Mouse (Mus musculus): ENCODE data around the gene Zfp184. TPM values are rescaled to one million over a fixed set of nuclear protein-coding genes. Genes with fewer than 3 reads are reported as not detected.
A peak's percentile ranks its signal among the peaks of the same experiment; 100 is the strongest.

Gene Zfp184
- polyA plus RNA-seq, 1 experiment = not detected

DNA sequence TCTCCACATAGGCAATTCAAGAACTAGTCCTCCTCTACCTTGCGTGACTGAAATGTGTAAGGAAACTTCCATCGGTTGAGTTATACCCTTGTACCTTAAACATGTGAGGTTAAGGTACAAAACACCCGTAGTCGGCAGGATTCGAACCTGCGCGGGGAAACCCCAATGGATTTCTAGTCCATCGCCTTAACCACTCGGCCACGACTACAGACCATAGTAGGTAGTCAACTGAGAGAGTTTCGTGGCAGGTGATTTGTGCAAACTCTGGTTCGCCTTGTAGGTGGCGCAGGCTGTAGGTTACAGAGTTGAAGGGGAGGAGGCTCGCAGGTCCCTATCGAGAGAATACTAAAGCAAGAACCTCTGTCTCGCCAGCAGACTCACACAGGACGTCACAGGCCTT, 7.9 kb upstream of the Zfp184 start:
- Histone ChIP-seq H3K4me3 (replicated peaks) (peak overlapping the region; percentile 86), H3K36me3 (replicated peaks; ENCODE audit: low read length) (no peaks in the 10 kb centered on the region), H3K9me3 (no peaks in the 10 kb centered on the region), H3K27me3 (replicated peaks) (no peaks in the 10 kb centered on the region), H3K4me1 (peaks cover 38% of the 10 kb centered on the region)
- TF ChIP-seq GATA1 (IDR thresholded peaks at IDR 0.05; ENCODE audit: borderline replicate concordance, low read length) (no peak), FLI1 (IDR thresholded peaks at IDR 0.05; ENCODE audit: low read length) (no peak)

DNA sequence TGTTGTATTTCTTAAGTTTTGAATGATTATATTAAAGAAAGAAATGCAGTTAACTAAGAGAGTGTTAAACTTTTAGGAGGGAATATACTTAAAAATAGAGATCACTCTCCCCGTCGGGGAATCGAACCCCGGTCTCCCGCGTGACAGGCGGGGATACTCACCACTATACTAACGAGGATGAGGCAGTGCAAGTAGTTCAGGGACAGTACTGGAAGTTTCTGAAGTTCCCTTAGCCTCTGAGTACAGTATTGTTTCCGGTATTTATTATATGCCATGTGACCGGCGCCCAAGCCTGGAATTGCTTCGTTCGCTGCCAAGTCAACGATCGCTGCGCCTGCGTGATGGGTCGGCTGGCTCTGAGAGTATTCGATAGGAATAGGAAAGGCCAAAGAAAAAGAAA, 4.7 kb upstream of the Zfp184 start:
- Histone ChIP-seq H3K36me3 (replicated peaks; ENCODE audit: low read length) (no peaks in the 10 kb centered on the region), H3K4me1 (peaks cover 37% of the 10 kb centered on the region), H3K27me3 (replicated peaks) (peaks cover 5% of the 10 kb centered on the region), H3K4me3 (replicated peaks) (peak overlapping the region; percentile 90), H3K9me3 (no peaks in the 10 kb centered on the region)
- TF ChIP-seq FLI1 (IDR thresholded peaks at IDR 0.05; ENCODE audit: low read length) (no peak), GATA1 (IDR thresholded peaks at IDR 0.05; ENCODE audit: borderline replicate concordance, low read length) (no peak)

DNA sequence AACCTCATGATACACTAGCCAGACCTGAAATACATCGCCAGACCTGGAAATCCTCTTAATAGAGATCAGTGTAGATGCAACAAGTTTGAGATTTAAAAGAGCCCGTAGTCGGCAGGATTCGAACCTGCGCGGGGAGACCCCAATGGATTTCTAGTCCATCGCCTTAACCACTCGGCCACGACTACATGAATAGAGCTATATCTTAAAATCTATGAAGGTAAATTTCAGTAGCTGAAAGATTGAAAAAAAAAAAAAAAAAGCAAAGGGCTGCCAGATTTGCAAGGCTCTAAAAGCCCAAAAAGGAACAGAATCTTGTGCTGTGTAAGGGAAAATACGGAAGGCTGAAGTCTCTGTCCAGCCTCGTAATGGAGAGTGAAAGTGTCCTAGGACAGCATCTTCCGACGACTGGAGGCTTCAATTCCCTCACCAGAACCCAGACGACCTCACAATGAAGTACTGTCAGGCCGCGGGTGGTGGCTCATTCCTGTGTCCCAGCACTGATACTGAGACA, 4.0 kb upstream of the Zfp184 start:
- peaks cover 40% of the 10 kb centered on the region for H3K4me1 ChIP-seq
- TF ChIP-seq FLI1 (IDR thresholded peaks at IDR 0.05; ENCODE audit: low read length) = no peak
- TF ChIP-seq GATA1 (IDR thresholded peaks at IDR 0.05; ENCODE audit: borderline replicate concordance, low read length) = no peak
- H3K36me3 ChIP-seq (replicated peaks; ENCODE audit: low read length) = no peaks in the 10 kb centered on the region
- peak overlapping the region; percentile 90 for H3K4me3 ChIP-seq (replicated peaks)
- H3K9me3 ChIP-seq = no peaks in the 10 kb centered on the region
- peaks cover 9% of the 10 kb centered on the region for H3K27me3 ChIP-seq (replicated peaks)

DNA sequence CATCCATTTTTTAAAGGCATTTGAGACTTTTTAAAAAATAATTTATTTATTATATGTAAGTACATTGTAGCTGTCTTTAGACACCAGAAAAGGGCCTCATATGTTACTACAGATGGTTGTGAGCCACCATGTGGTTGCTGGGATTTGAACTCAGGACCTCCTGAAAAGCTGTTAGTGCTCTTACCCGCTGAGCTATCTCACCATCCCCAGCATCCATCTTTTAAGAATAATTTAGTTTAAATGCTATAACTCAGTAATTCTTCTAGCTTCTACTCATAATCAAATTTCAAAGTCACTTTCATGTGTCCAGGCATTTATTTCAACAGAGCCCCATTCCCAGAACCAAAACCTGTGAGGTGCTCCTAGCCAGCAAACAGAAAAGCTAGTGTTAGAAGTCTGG, 1.2 kb upstream of the Zfp184 start:
- H3K4me1 ChIP-seq = peaks cover 25% of the 10 kb centered on the region

DNA sequence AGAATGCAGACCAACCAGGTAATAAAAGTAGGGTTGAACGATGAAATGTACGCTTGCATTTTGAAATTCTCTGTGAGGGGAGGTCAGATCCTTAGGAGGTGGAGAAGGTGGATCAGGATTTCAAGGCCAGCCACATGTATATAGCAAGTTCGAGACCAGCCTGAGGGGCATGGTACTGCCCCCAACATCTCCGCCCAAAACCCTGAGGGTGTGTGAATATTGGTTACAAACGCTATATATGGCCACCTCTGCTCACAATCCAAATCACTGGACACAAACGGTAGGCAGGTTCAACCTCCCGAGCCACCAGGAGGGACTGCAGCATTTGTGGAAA, 335 bp upstream of the Zfp184 start:
- Histone ChIP-seq H3K36me3 (replicated peaks; ENCODE audit: low read length) (no peaks in the 10 kb centered on the region), H3K4me3 (replicated peaks) (peak overlapping the region; percentile 93), H3K9me3 (no peaks in the 10 kb centered on the region), H3K4me1 (peaks cover 25% of the 10 kb centered on the region), H3K27me3 (replicated peaks) (peaks cover 9% of the 10 kb centered on the region)
- TF ChIP-seq FLI1 (IDR thresholded peaks at IDR 0.05; ENCODE audit: low read length) (no peak), GATA1 (IDR thresholded peaks at IDR 0.05; ENCODE audit: borderline replicate concordance, low read length) (no peak)

More for the DNA sequence above, 1.2 kb upstream of the Zfp184 start:
- no peaks in the 10 kb centered on the region for H3K36me3 ChIP-seq (replicated peaks; ENCODE audit: low read length)
- H3K9me3 ChIP-seq = no peaks in the 10 kb centered on the region
- H3K4me3 ChIP-seq (replicated peaks) = no peak overlapping the region
- peaks cover 9% of the 10 kb centered on the region for H3K27me3 ChIP-seq (replicated peaks)
- TF ChIP-seq GATA1 (IDR thresholded peaks at IDR 0.05; ENCODE audit: borderline replicate concordance, low read length) (no peak), FLI1 (IDR thresholded peaks at IDR 0.05; ENCODE audit: low read length) (no peak)

DNA sequence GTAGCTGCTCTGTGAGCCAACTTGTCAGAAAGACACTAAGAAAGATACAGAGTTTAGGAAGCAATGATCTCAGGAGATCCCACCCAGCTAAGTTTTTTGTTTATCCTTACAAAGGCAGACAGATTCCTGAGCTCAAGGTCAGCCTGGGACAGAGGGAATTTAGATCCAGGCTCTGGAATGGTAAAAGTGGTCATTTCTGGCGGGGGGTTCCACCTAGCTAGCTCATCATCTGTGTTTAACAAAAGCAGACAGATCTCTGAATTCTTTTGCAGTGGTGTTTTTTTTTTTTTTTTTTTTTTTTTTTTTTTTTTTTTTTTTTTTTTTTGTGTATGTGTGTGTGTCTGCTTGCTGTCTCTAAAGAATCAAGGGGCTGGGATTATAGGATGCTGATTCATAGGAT, 24.4 kb downstream of the Zfp184 start:
- Histone ChIP-seq H3K36me3 (replicated peaks; ENCODE audit: low read length) (no peaks in the 10 kb centered on the region), H3K4me1 (peaks cover 3% of the 10 kb centered on the region; the same call in 1 of the 2 replicates), H3K27me3 (replicated peaks) (peaks cover 27% of the 10 kb centered on the region), H3K4me3 (replicated peaks) (no peak overlapping the region), H3K9me3 (peaks cover 4% of the 10 kb centered on the region; the same call in 1 of the 2 replicates)
- TF ChIP-seq FLI1 (IDR thresholded peaks at IDR 0.05; ENCODE audit: low read length) = no peak
- TF ChIP-seq GATA1 (IDR thresholded peaks at IDR 0.05; ENCODE audit: borderline replicate concordance, low read length) = no peak

DNA sequence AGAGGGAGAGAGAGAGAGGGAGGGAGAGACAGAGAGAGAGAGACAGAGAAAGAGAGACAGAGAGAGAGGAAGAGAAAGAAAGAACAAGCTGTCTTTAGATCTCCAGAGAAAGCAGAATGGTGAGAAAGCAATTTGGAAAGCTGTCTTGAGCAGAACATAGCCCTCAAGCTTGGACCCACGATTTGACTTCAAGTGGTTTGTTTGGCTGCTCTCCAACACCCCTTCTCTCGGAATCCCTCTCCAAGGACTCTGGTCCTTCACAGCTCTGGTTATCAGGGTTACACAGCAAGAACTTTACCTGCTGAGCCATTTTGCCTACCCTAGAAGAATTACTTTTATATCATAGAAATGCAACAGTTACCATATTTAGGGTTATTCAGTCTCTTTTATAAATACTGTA, 24.9 kb downstream of the Zfp184 start:
- Histone ChIP-seq H3K4me1 (peaks cover 3% of the 10 kb centered on the region; the same call in 1 of the 2 replicates), H3K36me3 (replicated peaks; ENCODE audit: low read length) (no peaks in the 10 kb centered on the region), H3K27me3 (replicated peaks) (peaks cover 26% of the 10 kb centered on the region), H3K4me3 (replicated peaks) (no peak overlapping the region), H3K9me3 (peaks cover 4% of the 10 kb centered on the region; the same call in 1 of the 2 replicates)
- no peak for TF ChIP-seq FLI1 (IDR thresholded peaks at IDR 0.05; ENCODE audit: low read length)
- TF ChIP-seq GATA1 (IDR thresholded peaks at IDR 0.05; ENCODE audit: borderline replicate concordance, low read length) = no peak

DNA sequence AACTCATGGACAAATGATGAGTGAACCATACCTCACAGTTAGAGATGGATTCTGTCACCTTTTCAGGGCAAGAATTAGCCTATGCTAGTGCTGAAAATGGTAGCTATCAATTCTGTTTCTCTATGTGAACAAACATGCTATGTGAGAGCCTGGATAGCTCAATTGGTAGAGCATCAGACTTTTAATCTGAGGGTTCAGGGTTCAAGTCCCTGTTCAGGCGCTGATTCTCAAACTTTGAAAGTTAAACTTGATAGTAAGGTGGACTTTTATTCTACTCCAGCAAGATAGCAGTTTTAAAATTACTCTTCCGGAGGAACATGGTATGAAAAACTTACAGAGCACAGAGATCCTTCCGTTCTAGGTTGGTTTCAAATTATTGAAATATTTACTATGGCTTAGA, 26.7 kb downstream of the Zfp184 start:
- H3K27me3 ChIP-seq (replicated peaks) = peaks cover 20% of the 10 kb centered on the region
- H3K36me3 ChIP-seq (replicated peaks; ENCODE audit: low read length) = no peaks in the 10 kb centered on the region
- TF ChIP-seq GATA1 (IDR thresholded peaks at IDR 0.05; ENCODE audit: borderline replicate concordance, low read length) = no peak
- peaks cover 4% of the 10 kb centered on the region; the same call in 1 of the 2 replicates for H3K9me3 ChIP-seq
- H3K4me1 ChIP-seq = peaks cover 7% of the 10 kb centered on the region; the same call in 1 of the 2 replicates
- H3K4me3 ChIP-seq (replicated peaks) = no peak overlapping the region

DNA sequence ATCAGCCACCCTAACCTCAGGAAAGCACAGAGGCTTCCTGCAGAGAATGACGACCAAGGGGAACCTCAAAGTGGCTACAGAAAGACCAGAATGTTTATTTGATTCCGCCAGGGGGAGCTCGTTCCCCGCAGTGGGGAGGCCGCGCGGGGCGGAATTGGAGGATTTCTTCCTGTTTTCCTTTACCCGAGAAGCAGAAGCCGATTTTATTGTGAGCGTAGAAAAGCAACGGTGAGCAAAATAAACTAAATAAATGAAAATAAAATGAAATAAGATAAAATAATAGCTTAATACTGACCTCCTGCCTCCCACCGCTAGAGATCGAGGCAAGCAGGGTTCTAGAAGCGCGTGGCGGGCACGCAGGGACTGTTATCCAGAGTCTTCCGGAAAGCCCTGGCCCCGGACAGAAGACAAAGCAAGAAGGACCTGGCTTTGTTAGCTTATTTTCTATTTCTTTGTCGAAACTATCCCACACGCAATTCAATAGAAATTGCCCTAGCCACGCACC, 29.4 kb downstream of the Zfp184 start:
- Histone ChIP-seq H3K4me1 (peaks cover 7% of the 10 kb centered on the region; the same call in 1 of the 2 replicates), H3K27me3 (replicated peaks) (peaks cover 24% of the 10 kb centered on the region), H3K36me3 (replicated peaks; ENCODE audit: low read length) (no peaks in the 10 kb centered on the region), H3K9me3 (no peaks in the 10 kb centered on the region), H3K4me3 (replicated peaks) (peak overlapping the region; percentile 93)
- TF ChIP-seq GATA1 (IDR thresholded peaks at IDR 0.05; ENCODE audit: borderline replicate concordance, low read length) (no peak), FLI1 (IDR thresholded peaks at IDR 0.05; ENCODE audit: low read length) (no peak)

DNA sequence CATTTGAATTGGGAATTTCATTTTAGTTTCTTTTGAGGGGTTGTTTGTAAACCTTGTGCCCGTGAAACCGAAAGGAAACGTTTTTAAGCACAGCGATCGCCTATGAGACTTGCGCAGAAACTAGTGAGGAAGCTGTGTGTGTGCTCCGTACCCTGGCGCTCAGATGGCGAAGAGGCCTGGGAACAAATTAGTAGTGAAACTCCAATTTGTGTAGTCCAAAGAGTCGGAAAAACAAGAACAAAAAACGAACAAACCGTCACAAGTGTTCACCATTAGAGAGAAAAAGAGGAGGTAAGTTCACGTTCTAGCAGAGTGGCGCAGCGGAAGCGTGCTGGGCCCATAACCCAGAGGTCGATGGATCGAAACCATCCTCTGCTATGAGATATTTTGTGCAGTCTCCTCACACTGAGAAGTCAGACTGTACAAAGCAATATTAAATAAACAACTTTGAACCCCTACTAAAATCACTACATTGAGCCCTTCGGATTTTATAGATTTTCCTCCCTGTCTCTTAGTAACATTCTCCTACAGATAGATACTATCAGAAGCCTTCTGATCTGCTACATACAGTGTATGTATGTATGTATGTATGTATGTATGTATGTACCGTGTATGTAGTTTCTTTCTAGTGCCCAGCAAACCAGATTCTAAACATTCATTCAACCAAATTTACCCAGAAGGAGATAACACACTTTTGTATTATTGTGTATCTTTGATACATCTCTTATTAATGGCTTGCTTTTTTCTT, 30.0 kb downstream of the Zfp184 start:
- no peaks in the 10 kb centered on the region for H3K9me3 ChIP-seq
- peaks cover 28% of the 10 kb centered on the region for H3K27me3 ChIP-seq (replicated peaks)
- no peaks in the 10 kb centered on the region for H3K36me3 ChIP-seq (replicated peaks; ENCODE audit: low read length)
- peaks cover 7% of the 10 kb centered on the region; the same call in 1 of the 2 replicates for H3K4me1 ChIP-seq
- TF ChIP-seq FLI1 (IDR thresholded peaks at IDR 0.05; ENCODE audit: low read length) (no peak), GATA1 (IDR thresholded peaks at IDR 0.05; ENCODE audit: borderline replicate concordance, low read length) (no peak)
- peak overlapping the region; percentile 93 for H3K4me3 ChIP-seq (replicated peaks)
